Mouse (Mus musculus) c-Kit-positive CD71-negative TER-119-negative erythroid progenitor cells, embryonic 14.5 days (primary cell): Measurements from ENCODE around the gene Defa34.
"Not testable (repeated sequence)": the region's sequence is repeated elsewhere in the genome, so short reads cannot be mapped to it uniquely, and the experiment has no call there.

Experiments used
- DNase-seq: peaks from one replicate; pipeline ENCODE4 v3.0.0-alpha.2; 2013; ENCODE audit warnings: low read depth

Gene Defa34

DNA sequence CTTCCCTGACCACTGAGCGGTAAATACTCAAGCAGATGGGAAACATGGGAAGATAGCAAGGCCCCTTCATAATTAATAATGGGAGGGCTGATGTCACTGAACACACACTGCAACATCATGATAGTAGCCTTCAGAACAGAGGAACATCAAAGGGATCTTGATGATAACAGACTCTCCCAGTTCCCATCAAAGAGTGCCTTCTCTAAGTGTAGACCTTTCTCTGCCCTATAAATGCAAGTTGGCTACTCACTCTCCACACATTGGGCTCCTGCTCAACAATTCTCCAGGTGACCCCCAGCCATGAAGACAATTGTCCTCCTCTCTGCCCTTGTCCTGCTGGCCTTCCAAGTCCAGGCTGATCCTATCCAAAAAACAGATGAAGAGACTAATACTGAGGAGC is at the start of gene Defa34:
Defa34 (plus strand) TSS at position 301 of the 400 bp plus-strand sequence.
- DNase-seq: not testable (repeated sequence)

DNA sequence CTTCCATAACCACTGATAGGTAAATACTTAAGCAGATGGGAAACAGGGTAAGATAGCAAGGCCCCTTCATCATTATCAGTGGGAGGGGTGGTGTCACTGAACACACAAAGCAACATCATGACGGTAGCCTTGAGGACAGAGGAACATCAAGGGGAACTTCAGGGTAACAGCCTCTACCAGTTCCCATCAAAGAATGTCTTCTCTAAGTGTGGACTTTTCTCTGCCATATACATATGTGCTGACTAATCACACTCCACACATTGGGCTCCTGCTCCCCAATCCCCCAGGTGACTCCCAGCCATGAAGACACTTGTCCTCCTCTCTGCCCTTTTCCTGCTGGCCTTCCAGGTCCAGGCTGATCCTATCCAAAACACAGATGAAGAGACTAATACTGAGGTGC is 47.7 kb upstream of the Defa34 start, which contains the start of gene Defa26:
Defa26 (plus strand) TSS at position 301 of the 400 bp plus-strand sequence.
- DNase-seq: not testable (repeated sequence)

DNA sequence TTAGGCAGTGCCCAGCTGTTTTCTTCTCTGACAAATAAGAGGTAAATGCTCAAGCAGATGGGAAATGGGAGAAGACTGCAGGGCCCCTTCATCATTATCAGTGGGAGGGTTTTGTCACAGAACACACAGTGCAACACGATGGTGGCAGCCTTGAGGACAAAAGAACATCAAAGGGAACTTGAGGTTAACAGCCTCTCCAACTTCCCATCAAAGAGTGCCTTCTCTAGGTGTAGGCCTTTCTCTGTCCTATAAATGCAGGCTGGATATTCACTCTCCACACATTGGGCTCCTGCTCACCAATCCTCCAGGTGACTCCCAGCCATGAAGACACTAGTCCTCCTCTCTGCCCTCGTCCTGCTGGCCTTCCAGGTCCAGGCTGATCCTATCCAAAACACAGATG is 10.1 kb upstream of the Defa34 start, which contains the start of gene Defa17:
Defa17 (plus strand) TSS at position 301 of the 400 bp plus-strand sequence.
- DNase-seq: not testable (repeated sequence)

DNA sequence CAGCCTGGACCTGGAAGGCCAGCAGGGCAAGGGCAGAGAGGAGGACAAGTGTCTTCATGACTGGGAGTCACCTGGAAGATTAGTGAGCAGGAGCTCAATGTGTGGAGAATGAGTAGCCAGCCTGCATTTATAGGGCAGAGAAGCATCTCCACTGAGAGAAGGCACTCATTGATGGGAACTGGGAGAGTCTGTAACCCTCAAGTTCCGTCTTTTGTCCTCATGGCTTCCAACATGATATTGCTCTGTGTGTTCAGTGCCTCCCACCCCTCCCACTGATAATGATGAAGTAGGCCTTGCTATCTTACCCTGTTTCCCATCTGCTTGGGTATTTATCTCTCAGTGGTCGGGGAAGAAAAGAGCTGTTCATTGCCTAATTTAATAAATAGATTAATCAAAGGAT is 37.9 kb downstream of the Defa34 start, which contains the start of gene AY761184:
AY761184 (minus strand) TSS at position 101 of the 400 bp plus-strand sequence.
- not testable (repeated sequence) for DNase-seq
